In genomic region chr8:60650119-60650518, GRCm38 (mm10) we compare ENCODE assay signal across 17 mouse cellular contexts. TPM values are rescaled to one million over a fixed set of nuclear protein-coding genes. Genes with fewer than 3 reads are reported as not detected.
DNase-seq lines count a peak whose midpoint lies in the region.
"Had no signal": no experiment of that assay in that cellular context is flagged by ENCODE, and none has a peak within 500 bp of the region (broad histone marks: within the 10 kb centered on the region; RNA-seq: fewer than 3 reads in every experiment).

No protein-coding gene starts in this region.

- peak; percentile 46 for DNase-seq in cerebellum, adult 11-12 months
- DNase-seq in cerebellum, postnatal 14 days = no peak
- DNase-seq in cerebellum, adult 18-20 months = peak; percentile 30 to 47
- peak; percentile 11 for DNase-seq in cerebellum, adult 8-10 months
- peak; percentile 18 to 23 for DNase-seq in cerebellum, postnatal 25 days
- no peak for DNase-seq in adrenal gland, postnatal 14 days
- no peak for DNase-seq in lung, adult 18-20 months
- DNase-seq in thymus, postnatal 14 days = no peak
- DNase-seq: adrenal gland, adult 2 months; adrenal gland, postnatal 25 days; forebrain, postnatal 0 days; gastrocnemius, postnatal 25 days; heart, adult 18-20 months; heart, postnatal 14 days; heart, postnatal 4 days; kidney, adult 18-20 months had no signal

RNA-seq across cellular contexts. Expression of gene Mfap3l, which starts 17.5 kb away (rescaled TPM):
- total RNA-seq in adrenal gland, postnatal 14 days (2021) = 2.0 and 2.1 TPM in 2 replicates
- total RNA-seq: MEL had no signal

Comparison
In these comparisons a context has a peak if more than half of its experiments do, and no peak if none do; other contexts are left out.
1. DNase-seq: peak in cerebellum, adult 11-12 months (single experiment), cerebellum, adult 18-20 months (2 of 2), cerebellum, adult 8-10 months (single experiment) and cerebellum, postnatal 25 days (2 of 2); none in cerebellum, postnatal 14 days (0 of 2), adrenal gland, postnatal 14 days (single experiment), lung, adult 18-20 months (0 of 2) and thymus, postnatal 14 days (single experiment).